25 mouse cellular contexts compared by ENCODE assay signal in the genomic region with DNA sequence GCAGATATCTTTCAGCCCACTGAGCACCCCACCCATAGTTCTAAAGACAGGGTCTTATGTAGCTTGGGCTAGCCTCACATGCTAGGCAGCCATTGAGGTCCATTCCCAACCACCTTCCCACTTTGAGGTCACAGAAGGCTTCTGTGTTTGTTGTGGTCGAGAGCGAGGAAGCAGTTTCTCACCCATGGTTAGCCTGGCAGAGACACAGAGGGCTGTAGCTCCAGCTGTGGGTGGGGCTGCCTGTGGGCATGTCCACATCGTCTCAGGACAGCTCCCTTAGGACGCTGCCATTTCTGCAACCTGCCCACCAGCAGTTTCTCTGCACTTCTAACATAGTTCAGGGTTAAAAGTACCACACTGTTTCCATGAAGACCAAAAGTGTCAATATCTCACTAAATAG. TPM values are rescaled to one million over a fixed set of nuclear protein-coding genes. Genes with fewer than 3 reads are reported as not detected.
A peak's percentile ranks its signal among the peaks of the same experiment; 100 is the strongest.
DNase-seq lines count a peak whose midpoint lies in the region; ATAC-seq lines count a peak whose summit lies in the region.
"Had no signal": no experiment of that assay in that cellular context is flagged by ENCODE, and none has a peak within 500 bp of the region (broad histone marks: within the 10 kb centered on the region; RNA-seq: fewer than 3 reads in every experiment).

No protein-coding gene starts in this region.

- intact Hi-C loops in left cerebral cortex, postnatal 14 days (cut with DNase I): no loop called here

- DNase-seq in 416B (ENCODE audit: low read depth): peak; percentile 68
- DNase-seq in thymus, postnatal 10 days (ENCODE audit: low spot score in 2 of 2): no peak
- no peak for DNase-seq in layer of hippocampus, postnatal 25 days (ENCODE audit: extremely low spot score in 1 of 2, low spot score in 1 of 2)
- no peak for DNase-seq in left cerebral cortex, postnatal 14 days (ENCODE audit: low spot score in 2 of 2)
- DNase-seq: adrenal gland, adult 8-10 months; adrenal gland, postnatal 14 days; adrenal gland, postnatal 36 days; B cell, adult 2 months; cerebellum, adult 11-12 months; cerebellum, adult 2 months; cerebellum, adult 9-10 months; cerebellum, postnatal 10 days; cerebellum, postnatal 25 days; forebrain, postnatal 0 days had no signal

- ATAC-seq in common myeloid progenitor, adult 5-6 weeks (replicated peaks; ENCODE audit: low read depth, poor library complexity, severe bottlenecking): peak; percentile 34; the same call in 1 of the 2 replicates
- peak; percentile 30 to 33; a peak in 1 of 4 replicates for ATAC-seq in hematopoietic stem cell, adult 5-6 weeks (replicated peaks in 1 of 2; ENCODE audit: insufficient read depth in 1 of 2, low FRiP score in 2 of 2, low TSS enrichment in 1 of 2, low read depth in 1 of 2, poor library complexity in 2 of 2, severe bottlenecking in 2 of 2)
- ATAC-seq in megakaryocyte progenitor cell, adult 5-6 weeks (replicated peaks; ENCODE audit: poor library complexity): peak; percentile 49
- ATAC-seq: activated CD4-positive, CD25-positive, alpha-beta regulatory T cell, adult 4 months; CD4-positive, CD25-positive, alpha-beta regulatory T cell, adult 4 months; forebrain, embryonic 13.5 days; forebrain, embryonic 15.5 days; forebrain, postnatal 0 days; Patski had no signal

RNA-seq across cellular contexts. Expression of gene 4930595D18Rik, which starts 43.1 kb away (rescaled TPM):
- total RNA-seq in common myeloid progenitor, adult 5-6 weeks (2017): 0.32 TPM in 1 of 2 replicates, not detected in the other
- not detected in 2 replicates for total RNA-seq in hematopoietic stem cell, adult 5-6 weeks (2017)
- total RNA-seq in megakaryocyte progenitor cell, adult 5-6 weeks (2015): not detected in 2 replicates
- not detected in 2 replicates for total RNA-seq in megakaryocyte progenitor cell, adult 5-6 weeks (2017)
- total RNA-seq in layer of hippocampus, postnatal 25 days (2021): not detected
- not detected for total RNA-seq in left cerebral cortex, postnatal 14 days (2021)
- total RNA-seq: adrenal gland, adult 18-20 months; adrenal gland, adult 8-10 months; adrenal gland, postnatal 14 days; adrenal gland, postnatal 36 days; CH12.LX had no signal

RNA-seq across cellular contexts. Expression of gene Amn, which starts 43.5 kb away (rescaled TPM):
- total RNA-seq in common myeloid progenitor, adult 5-6 weeks (2017): not detected in 2 replicates
- not detected in 2 replicates for total RNA-seq in hematopoietic stem cell, adult 5-6 weeks (2017)
- not detected in 2 replicates for total RNA-seq in megakaryocyte progenitor cell, adult 5-6 weeks (2015)
- not detected in 2 replicates for total RNA-seq in megakaryocyte progenitor cell, adult 5-6 weeks (2017)
- 1 to 10 TPM; 4.6 to 5.8 TPM for total RNA-seq in layer of hippocampus, postnatal 25 days (2021)
- total RNA-seq in left cerebral cortex, postnatal 14 days (2021): 10 to 100 TPM; 15.1 to 18.7 TPM
- total RNA-seq: adrenal gland, adult 18-20 months; adrenal gland, postnatal 14 days; adrenal gland, postnatal 36 days; G1E had no signal
